Mouse (Mus musculus) natural killer cell, adult 2 months (primary cell): ENCODE results near the gene Tas2r115.
"Not testable (repeated sequence)": the region's sequence is repeated elsewhere in the genome, so short reads cannot be mapped to it uniquely, and the experiment has no call there.

Source experiments
- DNase-seq, 2 experiments: peaks; one replicate each; pipeline ENCODE4 v3.0.0; 2022; ENCODE audit warnings: low spot score in 2 of 2

Gene Tas2r115

DNA sequence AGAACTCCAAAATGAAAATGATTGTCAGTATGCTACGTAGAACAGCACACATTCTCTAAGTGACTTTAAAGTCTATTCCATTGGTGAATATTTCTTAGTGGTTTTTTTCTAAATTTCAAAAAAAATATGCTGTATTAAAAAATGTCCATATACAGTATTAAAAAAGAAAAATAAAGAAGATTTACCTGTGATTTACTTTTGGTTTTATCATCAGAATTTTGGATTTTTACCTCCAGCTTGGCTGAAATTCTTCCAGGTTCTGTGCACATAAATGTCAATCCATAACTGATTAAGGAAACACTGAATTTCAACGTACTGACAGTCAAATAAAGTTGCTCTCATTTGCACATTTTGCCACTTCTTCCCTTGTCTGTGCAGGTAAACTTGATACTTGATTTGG lies at the start of gene Tas2r115:
Gene Tas2r115 (minus strand): TSS at position 101 of the 400 bp plus-strand sequence.
- no peak for DNase-seq

DNA sequence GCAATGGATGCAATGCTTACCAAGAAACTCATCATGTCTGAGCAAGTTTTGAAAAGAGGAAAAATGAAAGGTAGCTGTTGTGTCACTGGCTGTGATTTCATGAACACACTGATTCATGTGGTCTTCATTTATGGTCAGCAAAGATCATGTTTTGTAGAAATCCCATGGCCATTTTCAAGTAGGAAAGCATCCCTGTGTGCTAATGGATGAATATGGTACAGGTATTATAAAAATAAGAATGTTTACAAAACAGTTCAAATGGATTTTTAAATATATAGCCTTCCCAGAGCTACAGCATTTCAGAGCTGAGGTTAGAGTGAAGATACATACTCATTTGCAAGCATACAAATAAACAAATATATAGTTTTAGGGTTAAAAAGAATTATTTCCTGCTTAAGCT lies 40.2 kb upstream of the Tas2r115 start, which contains the start of gene Tas2r136:
Gene Tas2r136 (minus strand): TSS at position 101 of the 400 bp plus-strand sequence.
- no peak for DNase-seq

DNA sequence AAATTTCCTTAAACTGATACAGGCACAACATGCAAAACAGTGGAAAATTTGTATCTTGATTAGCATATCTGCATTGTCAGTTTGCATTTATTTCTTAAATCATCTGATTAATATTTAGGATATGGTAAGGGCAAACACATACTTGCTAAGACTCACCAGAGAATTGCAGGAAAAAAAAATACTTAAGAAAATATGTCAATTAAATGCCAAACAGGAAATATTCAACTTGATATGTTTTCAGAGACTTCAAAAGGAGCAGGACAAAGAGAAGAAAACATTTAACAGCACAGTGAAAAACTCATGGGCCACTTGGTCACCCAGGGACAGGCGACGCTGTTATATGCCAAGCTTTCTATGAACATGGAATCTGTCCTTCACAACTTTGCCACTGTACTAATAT lies 24.0 kb upstream of the Tas2r115 start, which contains the start of gene Tas2r102:
Gene Tas2r102 (plus strand): TSS at position 301 of the 400 bp plus-strand sequence.
- no peak for DNase-seq

DNA sequence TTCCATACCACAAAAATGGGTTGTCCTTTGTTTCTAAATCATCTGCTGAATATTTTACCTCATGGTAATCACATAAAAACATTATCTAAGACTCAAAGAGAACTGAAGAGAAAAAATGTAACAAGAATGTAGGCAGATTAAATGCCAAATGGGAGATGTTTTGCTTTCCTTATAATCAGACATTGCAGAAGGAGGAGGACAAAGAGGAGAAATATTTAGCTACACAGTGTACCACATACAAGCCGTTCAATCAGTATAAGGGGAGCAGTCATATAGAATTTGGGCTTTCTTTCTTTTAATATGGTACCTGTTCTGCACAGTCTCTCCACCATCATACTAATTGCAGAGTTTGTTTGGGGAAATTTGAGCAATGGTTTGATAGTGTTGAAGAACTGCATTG lies 16.6 kb upstream of the Tas2r115 start, which contains the start of gene Tas2r124:
Gene Tas2r124 (plus strand): TSS at position 301 of the 400 bp plus-strand sequence.
- DNase-seq = no peak

DNA sequence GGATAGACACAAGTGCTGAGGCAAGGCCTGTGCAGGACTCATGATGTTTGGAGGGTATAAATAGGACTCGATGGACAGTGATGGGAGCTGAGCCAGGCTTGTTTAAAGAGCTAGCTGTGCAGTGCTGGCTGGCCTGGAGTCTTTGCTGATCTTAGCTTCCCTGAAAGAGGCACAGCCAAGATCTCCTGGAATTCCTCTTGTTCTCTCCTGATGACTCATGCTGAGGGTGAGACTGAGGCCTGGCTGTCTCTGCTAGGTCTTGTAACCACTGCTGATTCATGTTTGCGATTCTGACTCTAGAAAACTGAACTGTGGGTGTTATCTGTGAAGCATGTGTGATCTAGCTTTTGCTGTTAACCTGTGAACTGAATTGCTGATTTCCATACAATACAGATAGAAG lies 12.4 kb upstream of the Tas2r115 start:
- no peak for DNase-seq

DNA sequence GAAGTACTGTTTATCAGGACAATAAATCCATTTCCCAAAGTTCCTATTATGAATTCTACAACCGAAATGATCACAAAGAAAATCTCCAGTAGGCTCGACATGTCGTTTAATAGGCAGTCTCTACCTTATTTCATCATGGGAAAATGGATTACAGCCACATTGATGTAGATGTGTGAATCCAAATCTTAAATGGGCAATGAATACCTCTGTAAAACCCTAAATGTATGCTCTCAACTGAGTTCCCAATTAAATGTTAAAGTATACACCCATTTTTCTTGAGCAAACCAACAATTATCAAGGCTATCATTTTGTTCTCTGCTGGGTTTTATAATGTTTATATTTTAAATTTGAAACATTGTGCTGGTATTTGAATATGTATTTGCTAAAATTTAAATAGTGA lies 26.0 kb downstream of the Tas2r115 start, which contains the start of gene Tas2r122:
Gene Tas2r122 (minus strand): TSS at position 101 of the 400 bp plus-strand sequence.
- no peak for DNase-seq

DNA sequence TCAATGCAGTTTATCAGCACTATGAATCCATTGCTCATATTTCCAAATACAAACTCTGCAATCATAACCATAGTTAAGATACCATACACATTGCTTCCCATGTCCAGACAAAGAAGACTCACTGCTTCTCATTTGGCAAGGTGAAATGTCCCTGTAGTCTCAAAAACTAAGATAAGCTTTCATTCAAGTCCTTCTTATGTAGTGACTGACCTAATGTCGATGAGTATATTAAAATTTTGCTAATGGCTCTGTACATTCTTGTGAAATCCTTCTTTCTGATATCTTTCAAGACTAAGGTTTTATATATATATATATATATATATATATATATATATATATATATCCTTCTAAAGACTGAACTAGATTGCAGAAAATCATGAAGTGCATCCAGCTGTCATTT lies 36.9 kb downstream of the Tas2r115 start, which contains the start of gene Tas2r121:
Gene Tas2r121 (minus strand): TSS at position 101 of the 400 bp plus-strand sequence.
- no peak for DNase-seq

DNA sequence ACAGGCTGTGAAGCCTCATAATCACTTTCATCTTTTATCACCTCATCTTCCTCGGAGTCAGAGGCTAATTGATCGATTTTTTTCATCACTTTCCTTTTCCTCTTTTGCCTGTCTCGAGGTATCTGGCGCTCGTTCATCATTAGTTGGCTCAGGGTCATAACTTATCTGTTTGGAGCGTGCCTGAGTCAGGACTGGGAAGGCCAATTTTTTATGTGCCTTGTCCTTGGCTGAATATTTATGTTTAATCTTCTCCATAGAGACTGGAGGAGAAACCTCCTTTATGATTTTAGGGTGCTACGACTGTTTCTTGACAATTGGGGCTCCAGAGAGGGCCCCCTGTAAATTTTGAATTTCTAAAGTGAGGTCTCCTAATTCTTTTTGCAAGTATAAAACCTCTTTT lies 46.2 kb downstream of the Tas2r115 start:
- not testable (repeated sequence) for DNase-seq
